Mouse (Mus musculus) MEL (cell line): ENCODE results near the gene Pitx3. TPM values are rescaled to one million over a fixed set of nuclear protein-coding genes. Genes with fewer than 3 reads are reported as not detected.

ENCODE experiments used
- DNase-seq: peaks from one replicate; pipeline ENCODE4 v3.0.0; 2011; ENCODE audit warnings: low read depth, low spot score
- H3K27ac ChIP-seq: 2 replicates; pipeline ENCODE4 v1.5.1; 2012; ENCODE audit warnings: low read depth, mild to moderate bottlenecking, control low read depth, low read length, moderate library complexity; ENCODE audit not compliant: control insufficient read depth
- H3K27me3 ChIP-seq, 2 experiments: fragments of 150-350 bp in 1 of 2; sonication (generic) in 1 of 2; 2 replicates each; pipeline ENCODE4 v1.6.1; 2012; ENCODE audit warnings: low read length in 2 of 2, mild to moderate bottlenecking in 2 of 2, improper control_type of control experiment in 1 of 2, moderate library complexity in 1 of 2; ENCODE audit not compliant: insufficient read depth in 2 of 2, control insufficient read depth in 1 of 2
- H3K36me3 ChIP-seq, 2 experiments: 2 replicates each; pipeline ENCODE4 v1.6.1; 2012 to 2014; ENCODE audit warnings: low read length in 2 of 2, improper control_type of control experiment in 1 of 2, inconsistent platforms in 1 of 2, mild to moderate bottlenecking in 1 of 2; ENCODE audit not compliant: insufficient read depth in 2 of 2, control insufficient read depth in 1 of 2
- H3K4me1 ChIP-seq, 2 experiments: fragments of 150-350 bp in 1 of 2; sonication (generic) in 1 of 2; 2 replicates each; pipeline ENCODE4 v1.6.1; 2012; ENCODE audit warnings: low read length in 2 of 2, improper control_type of control experiment in 1 of 2, mild to moderate bottlenecking in 1 of 2; ENCODE audit not compliant: insufficient read depth in 2 of 2, control insufficient read depth in 1 of 2
- H3K4me3 ChIP-seq, 2 experiments: fragments of 150-350 bp in 1 of 2; sonication (generic) in 1 of 2; 2 replicates each; pipeline ENCODE4 v1.5.1; 2012; ENCODE audit warnings: low read depth in 2 of 2, low read length in 2 of 2, mild to moderate bottlenecking in 2 of 2, moderate library complexity in 2 of 2, control low read depth in 1 of 2, improper control_type of control experiment in 1 of 2; ENCODE audit not compliant: control insufficient read depth in 1 of 2, insufficient read depth in 1 of 2
- H3K79me2 ChIP-seq: 2 replicates; pipeline ENCODE4 v1.6.1; 2012; ENCODE audit warnings: mild to moderate bottlenecking, low read length, moderate library complexity; ENCODE audit not compliant: control insufficient read depth, poor library complexity, insufficient read depth
- H3K9ac ChIP-seq: 2 replicates; pipeline ENCODE4 v1.6.1; 2012; ENCODE audit warnings: low read depth, mild to moderate bottlenecking, control low read depth, low read length, moderate library complexity; ENCODE audit not compliant: control insufficient read depth, poor library complexity, severe bottlenecking
- H3K9me3 ChIP-seq: fragments of 150-350 bp; sonication (generic); replicated peaks from 2 replicates; pipeline ENCODE4 v1.6.1; 2012; ENCODE audit warnings: mild to moderate bottlenecking, low read length, improper control_type of control experiment, moderate library complexity; ENCODE audit not compliant: insufficient read depth
- CHD1 ChIP-seq: IDR thresholded peaks from 2 replicates; pipeline ENCODE4 v1.6.1; 2012; ENCODE audit warnings: low read depth, mild to moderate bottlenecking, inconsistent platforms, low read length, improper control_type of control experiment
- CHD2 ChIP-seq: IDR thresholded peaks from 2 replicates; pipeline ENCODE4 v1.6.1; 2011; ENCODE audit warnings: low read length, improper control_type of control experiment
- CTCF ChIP-seq, 3 experiments: IDR thresholded peaks in 2 of 3; conservative IDR thresholded peaks in 1 of 3; 2 replicates each; pipeline ENCODE4 v1.5.1; 2011 to 2012; ENCODE audit warnings: low read length in 3 of 3, low read depth in 2 of 3, mild to moderate bottlenecking in 2 of 3, improper control_type of control experiment in 1 of 3, inconsistent platforms in 1 of 3, mixed read lengths in 1 of 3, moderate library complexity in 1 of 3; ENCODE audit not compliant: control insufficient read depth in 1 of 3, insufficient read depth in 1 of 3, poor library complexity in 1 of 3, severe bottlenecking in 1 of 3
- ELF1 ChIP-seq: IDR thresholded peaks from 2 replicates; pipeline ENCODE4 v1.6.1; 2014; ENCODE audit warnings: low read depth, mild to moderate bottlenecking, inconsistent platforms, low read length, improper control_type of control experiment, moderate library complexity
- EP300 ChIP-seq, 2 experiments: IDR thresholded peaks; 2 replicates each; pipeline ENCODE4 v1.6.1; 2011; ENCODE audit warnings: improper control_type of control experiment in 2 of 2, low read length in 2 of 2, low read depth in 1 of 2, mild to moderate bottlenecking in 1 of 2
- ETS1 ChIP-seq: IDR thresholded peaks from 2 replicates; pipeline ENCODE4 v1.6.1; 2012; ENCODE audit warnings: low read depth, mild to moderate bottlenecking, inconsistent platforms, low read length, improper control_type of control experiment, moderate library complexity
- GABPA ChIP-seq: IDR thresholded peaks from 2 replicates; pipeline ENCODE4 v1.6.1; 2012; ENCODE audit warnings: low read depth, mild to moderate bottlenecking, inconsistent platforms, low read length, improper control_type of control experiment, moderate library complexity
- GATA1 ChIP-seq: IDR thresholded peaks from 2 replicates; pipeline ENCODE4 v1.6.1; 2011; ENCODE audit warnings: low read depth, low read length, improper control_type of control experiment
- HCFC1 ChIP-seq: IDR thresholded peaks from 2 replicates; pipeline ENCODE4 v1.6.1; 2012; ENCODE audit warnings: low read depth, mild to moderate bottlenecking, inconsistent platforms, low read length, improper control_type of control experiment, moderate library complexity
- JUND ChIP-seq: IDR thresholded peaks from 2 replicates; pipeline ENCODE4 v1.6.1; 2011; ENCODE audit warnings: low read depth, mild to moderate bottlenecking, improper control_type of control experiment, low read length
- MAX ChIP-seq: IDR thresholded peaks from 2 replicates; pipeline ENCODE4 v1.6.1; 2011; ENCODE audit warnings: low read length, improper control_type of control experiment
- MAZ ChIP-seq: IDR thresholded peaks from 2 replicates; pipeline ENCODE4 v1.6.1; 2012; ENCODE audit warnings: low read depth, mild to moderate bottlenecking, inconsistent platforms, low read length, improper control_type of control experiment
- MEF2A ChIP-seq: IDR thresholded peaks from 2 replicates; pipeline ENCODE4 v1.6.1; 2014; ENCODE audit warnings: low read depth, mild to moderate bottlenecking, inconsistent platforms, low read length, improper control_type of control experiment; ENCODE audit not compliant: poor library complexity, insufficient replicate concordance, severe bottlenecking; ENCODE audit errors: extremely low read depth
- MYB ChIP-seq: IDR thresholded peaks from 2 replicates; pipeline ENCODE4 v1.6.1; 2011; ENCODE audit warnings: mild to moderate bottlenecking, low read depth, low read length, improper control_type of control experiment
- NRF1 ChIP-seq: IDR thresholded peaks from 2 replicates; pipeline ENCODE4 v1.6.1; 2014; ENCODE audit warnings: low read depth, mild to moderate bottlenecking, inconsistent platforms, low read length, improper control_type of control experiment, moderate library complexity; ENCODE audit not compliant: poor library complexity, insufficient read depth, severe bottlenecking
- POLR2AphosphoS5 ChIP-seq: IDR thresholded peaks from 2 replicates; pipeline ENCODE4 v1.6.1; 2012; ENCODE audit warnings: low read depth, borderline replicate concordance, mild to moderate bottlenecking, inconsistent platforms, low read length, moderate library complexity, mixed read lengths
- RAD21 ChIP-seq: IDR thresholded peaks from 2 replicates; pipeline ENCODE4 v1.6.1; 2011; ENCODE audit warnings: mild to moderate bottlenecking, low read depth, low read length, improper control_type of control experiment
- SIN3A ChIP-seq: IDR thresholded peaks from 2 replicates; pipeline ENCODE4 v1.6.1; 2012; ENCODE audit warnings: low read length, improper control_type of control experiment, inconsistent platforms
- TAL1 ChIP-seq: IDR thresholded peaks from 2 replicates; pipeline ENCODE4 v1.6.1; 2012; ENCODE audit warnings: mild to moderate bottlenecking, inconsistent platforms, low read length, moderate library complexity, mixed read lengths
- TBP ChIP-seq: IDR thresholded peaks from 2 replicates; pipeline ENCODE4 v1.8.0; 2011; ENCODE audit warnings: low read depth, low read length, improper control_type of control experiment
- UBTF ChIP-seq: IDR thresholded peaks from 2 replicates; pipeline ENCODE4 v1.6.1; 2012; ENCODE audit warnings: low read depth, mild to moderate bottlenecking, inconsistent platforms, low read length, improper control_type of control experiment, moderate library complexity, borderline replicate concordance; ENCODE audit not compliant: insufficient read depth
- USF1 ChIP-seq: IDR thresholded peaks from 2 replicates; pipeline ENCODE4 v1.6.1; 2014; ENCODE audit warnings: low read depth, mild to moderate bottlenecking, inconsistent platforms, low read length, improper control_type of control experiment, moderate library complexity
- ZMIZ1 ChIP-seq: IDR thresholded peaks from 2 replicates; pipeline ENCODE4 v1.6.1; 2012; ENCODE audit warnings: low read depth, mild to moderate bottlenecking, inconsistent platforms, low read length, improper control_type of control experiment, moderate library complexity
- ZNF384 ChIP-seq: IDR thresholded peaks from 2 replicates; pipeline ENCODE4 v1.6.1; 2012; ENCODE audit warnings: low read depth, mild to moderate bottlenecking, inconsistent platforms, low read length, improper control_type of control experiment
- polyA plus RNA-seq, 2 experiments: library from polyadenylated mRNA; stranded (reverse) in 1 of 2; unstranded in 1 of 2; fragments of >175 nt in 1 of 2; fragments of >200 nt in 1 of 2; gene quantifications; 2 replicates each; pipeline versions ENCODE4 v1.2.1 to v1.2.4; 2012; ENCODE audit warnings: low replicate concordance in 2 of 2, low read depth in 1 of 2; ENCODE audit not compliant: insufficient read length in 2 of 2, insufficient read depth in 1 of 2, missing spikeins in 1 of 2
- total RNA-seq: library from RNA; depleted of rRNA; stranded (reverse); fragments of 300-350 nt; gene quantifications from 2 replicates; pipeline ENCODE4 v1.2.3, GENCODE M21; 2012

The Pitx3 gene
- total and polyA plus RNA-seq, 3 experiments: 0.08 to 0.28 TPM; not detected in 1

GRCm38 (mm10) chr19:46123876-46124275 is 24.2 kb downstream of the Pitx3 start:
- TF ChIP-seq MAZ (no peak), GATA1 (no peak), USF1 (no peak), MAX (no peak), ZMIZ1 (no peak), MEF2A (no peak), CHD1 (no peak), TAL1 (no peak), CTCF (IDR thresholded peaks at IDR 0.05 in 2 of 3, conservative IDR thresholded peaks at IDR 0.05 in 1 of 3; ENCODE audit: control insufficient read depth in 1 of 3, insufficient read depth in 1 of 3, low read depth in 2 of 3, low read length in 3 of 3, poor library complexity in 1 of 3, severe bottlenecking in 1 of 3) (no peak), ETS1 (no peak), TBP (no peak), EP300 (IDR thresholded peaks at IDR 0.05; ENCODE audit: low read depth in 1 of 2, low read length in 2 of 2) (no peak), UBTF (no peak), JUND (no peak), CHD2 (no peak), ELF1 (no peak), ZNF384 (no peak)
- Histone ChIP-seq H3K4me3 (no peak overlapping the region), H3K79me2 (no peaks in the 10 kb centered on the region), H3K9me3 (no peaks in the 10 kb centered on the region), H3K27me3 (peaks cover 2 to 4% of the 10 kb centered on the region in 2 experiments; a peak in 2 of 4 replicates), H3K27ac (no peak overlapping the region), H3K4me1 (peaks cover 2 to 5% of the 10 kb centered on the region in 2 experiments; a peak in 3 of 4 replicates), H3K36me3 (peaks cover 0 to 2% of the 10 kb centered on the region in 2 experiments; a peak in 2 of 4 replicates), H3K9ac (no peak overlapping the region)
- DNase-seq: no peak

GRCm38 (mm10) chr19:46120872-46121271 is 27.3 kb downstream of the Pitx3 start:
- no peak overlapping the region for H3K9ac ChIP-seq
- H3K36me3 ChIP-seq: peaks cover 0 to 2% of the 10 kb centered on the region in 2 experiments; a peak in 2 of 4 replicates
- H3K4me1 ChIP-seq: peaks cover 5 to 6% of the 10 kb centered on the region in 2 experiments; a peak in 3 of 4 replicates
- H3K9me3 ChIP-seq: no peaks in the 10 kb centered on the region
- TF ChIP-seq MYB: no peak
- no peak for TF ChIP-seq NRF1
- no peak for TF ChIP-seq USF1
- TF ChIP-seq TAL1: no peak
- TF ChIP-seq SIN3A: no peak
- TF ChIP-seq JUND: no peak
- TF ChIP-seq CHD2: no peak
- TF ChIP-seq MEF2A: no peak
- TF ChIP-seq GABPA: no peak
- TF ChIP-seq POLR2AphosphoS5: no peak
- TF ChIP-seq HCFC1: no peak
- no peak for TF ChIP-seq RAD21
- H3K4me3 ChIP-seq: no peak overlapping the region
- no peaks in the 10 kb centered on the region for H3K79me2 ChIP-seq
- no peak overlapping the region for H3K27ac ChIP-seq
- H3K27me3 ChIP-seq: peaks cover 2 to 5% of the 10 kb centered on the region in 2 experiments; a peak in 2 of 4 replicates
- DNase-seq: no peak
